Mouse (Mus musculus) cerebellum, adult 2 months (tissue): ENCODE results near the gene Phactr2.

Source experiments
- CTCF ChIP-seq: fragments of 200-500 bp; IDR thresholded peaks from 2 replicates; pipeline ENCODE4 v1.5.1; 2011; ENCODE audit warnings: low read depth, mild to moderate bottlenecking, control low read depth, low read length, moderate library complexity, borderline replicate concordance; ENCODE audit not compliant: insufficient read depth
- POLR2A ChIP-seq: fragments of 200-500 bp; IDR thresholded peaks from 2 replicates; pipeline ENCODE4 v1.6.1; 2011; ENCODE audit warnings: low read length, control low read depth, borderline replicate concordance; ENCODE audit not compliant: insufficient read depth

GRCm38 (mm10) chr10:13359846-13360245 lies 114.4 kb downstream of the Phactr2 start:
- TF ChIP-seq CTCF (no peak), POLR2A (no peak)
